Mouse (Mus musculus) lung, embryonic 15.5 days (tissue): ENCODE results near the gene Pitpnc1. TPM values are rescaled to one million over a fixed set of nuclear protein-coding genes. Genes with fewer than 3 reads are reported as not detected.
A peak's percentile ranks its signal among the peaks of the same experiment; 100 is the strongest.

Experiments
- ATAC-seq: fragments of 200-750 bp; cut with Nextera tagmentation; 2 replicates; pipeline ENCODE4 v1.8.0; 2017; ENCODE audit warnings: moderate number of reproducible peaks, borderline replicate concordance; ENCODE audit not compliant: low FRiP score, low TSS enrichment; ENCODE audit errors: extremely low read depth
- H3K27ac ChIP-seq: fragments of 300-500 bp; sonication (generic); 2 replicates; pipeline ENCODE4 v1.5.1; 2015; ENCODE audit warnings: moderate library complexity, mild to moderate bottlenecking, inconsistent platforms
- H3K27me3 ChIP-seq: fragments of 300-500 bp; sonication (generic); 2 replicates; pipeline ENCODE4 v1.6.1; 2015; ENCODE audit warnings: inconsistent platforms
- H3K36me3 ChIP-seq: fragments of 300-500 bp; sonication (generic); 2 replicates; pipeline ENCODE4 v1.6.1; 2015; ENCODE audit warnings: inconsistent platforms
- H3K4me1 ChIP-seq: fragments of 300-500 bp; sonication (generic); 2 replicates; pipeline ENCODE4 v1.6.1; 2015; ENCODE audit warnings: inconsistent platforms
- H3K4me2 ChIP-seq: fragments of 300-500 bp; sonication (generic); 2 replicates; pipeline ENCODE4 v1.6.1; 2015; ENCODE audit warnings: inconsistent platforms, mild to moderate bottlenecking, moderate library complexity
- H3K4me3 ChIP-seq: fragments of 300-500 bp; sonication (generic); 2 replicates; pipeline ENCODE4 v1.5.1; 2015; ENCODE audit warnings: mild to moderate bottlenecking, inconsistent platforms
- H3K9ac ChIP-seq: fragments of 300-500 bp; sonication (generic); 2 replicates; pipeline ENCODE4 v1.6.1; 2015; ENCODE audit warnings: inconsistent platforms
- H3K9me3 ChIP-seq: fragments of 300-500 bp; sonication (generic); 2 replicates; pipeline ENCODE4 v1.6.1; 2016; ENCODE audit warnings: inconsistent platforms
- WGBS: fragments of 180-500 bp; shearing (Covaris S2); methylation state at CpG from one replicate; pipeline ENCODE4 v1.1.7; 2015; 5-methylcytosine and 5-hydroxymethylcytosine counted together
- polyA plus RNA-seq: library from polyadenylated mRNA; unstranded; fragments of >200 nt; fragmentation: Nextera tagmentation; extraction: Ambion mirVana; gene quantifications from 2 replicates; pipeline ENCODE4 v1.2.1, GENCODE M21; 2015

Pitpnc1 gene
- polyA plus RNA-seq, 1 experiment from 2014 or later: 16.7 TPM

- Histone ChIP-seq H3K27me3 (no peaks in the 10 kb centered on the region), H3K36me3 (no peaks in the 10 kb centered on the region), H3K4me2 (no peak overlapping the region), H3K9ac (no peak overlapping the region), H3K27ac (no peak overlapping the region), H3K4me1 (no peaks in the 10 kb centered on the region), H3K9me3 (no peaks in the 10 kb centered on the region), H3K4me3 (no peak overlapping the region)
- no peak for ATAC-seq
Observed at GRCm38 (mm10) chr11:107300235-107300634, 170.3 kb downstream of the Pitpnc1 start.

- H3K36me3 ChIP-seq: no peaks in the 10 kb centered on the region
- no peak overlapping the region for H3K27ac ChIP-seq
- no peaks in the 10 kb centered on the region for H3K4me1 ChIP-seq
- 77% methylated on average over 9 of the region's 9 CpGs for WGBS
- no peaks in the 10 kb centered on the region for H3K27me3 ChIP-seq
- H3K4me3 ChIP-seq: no peak overlapping the region
- ATAC-seq: no peak
- no peak overlapping the region for H3K9ac ChIP-seq
- H3K4me2 ChIP-seq: no peak overlapping the region
- no peaks in the 10 kb centered on the region for H3K9me3 ChIP-seq
Observed at GRCm38 (mm10) chr11:107299511-107300120, 170.9 kb downstream of the Pitpnc1 start.

GRCm38 (mm10) chr11:107296176-107296575 lies 174.3 kb downstream of the Pitpnc1 start:
- no peaks in the 10 kb centered on the region for H3K9me3 ChIP-seq
- no peak for ATAC-seq
- no peak overlapping the region for H3K9ac ChIP-seq
- H3K36me3 ChIP-seq: no peaks in the 10 kb centered on the region
- no peak overlapping the region for H3K4me3 ChIP-seq
- H3K27me3 ChIP-seq: no peaks in the 10 kb centered on the region
- H3K4me2 ChIP-seq: no peak overlapping the region
- WGBS: 88% methylated on average over 4 of the region's 4 CpGs
- H3K27ac ChIP-seq: no peak overlapping the region
- no peaks in the 10 kb centered on the region for H3K4me1 ChIP-seq

- ATAC-seq: no peak
- Histone ChIP-seq H3K27ac (no peak overlapping the region), H3K9me3 (no peaks in the 10 kb centered on the region), H3K9ac (no peak overlapping the region), H3K4me1 (no peaks in the 10 kb centered on the region), H3K4me2 (no peak overlapping the region), H3K4me3 (no peak overlapping the region), H3K36me3 (0 out of 2 replicates have a peak, but pooled peaks cover 3% of the 10 kb centered on the region), H3K27me3 (no peaks in the 10 kb centered on the region)
- WGBS: 72% methylated on average over 13 of the region's 13 CpGs
Observed at GRCm38 (mm10) chr11:107292036-107292435, 178.5 kb downstream of the Pitpnc1 start.

- H3K4me3 ChIP-seq: no peak overlapping the region
- no peak for ATAC-seq
Observed at GRCm38 (mm10) chr11:107288186-107288563, 182.3 kb downstream of the Pitpnc1 start.

GRCm38 (mm10) chr11:107287215-107288185 lies 183.0 kb downstream of the Pitpnc1 start:
- no peak for ATAC-seq
- Histone ChIP-seq H3K4me2 (no peak overlapping the region), H3K9ac (no peak overlapping the region), H3K36me3 (0 out of 2 replicates have a peak, but pooled peaks cover 3% of the 10 kb centered on the region), H3K9me3 (no peaks in the 10 kb centered on the region), H3K4me1 (no peaks in the 10 kb centered on the region), H3K27ac (no peak overlapping the region), H3K4me3 (no peak overlapping the region), H3K27me3 (no peaks in the 10 kb centered on the region)
- 80% methylated on average over 11 of the region's 11 CpGs for WGBS

More at GRCm38 (mm10) chr11:107288186-107288563, 182.3 kb downstream of the Pitpnc1 start:
- no peaks in the 10 kb centered on the region for H3K27me3 ChIP-seq
- no peak overlapping the region for H3K27ac ChIP-seq
- no peak overlapping the region for H3K4me2 ChIP-seq
- 93% methylated on average over 2 of the region's 2 CpGs for WGBS
- H3K4me1 ChIP-seq: no peaks in the 10 kb centered on the region
- H3K36me3 ChIP-seq: 0 out of 2 replicates have a peak, but pooled peaks cover 3% of the 10 kb centered on the region
- H3K9me3 ChIP-seq: no peaks in the 10 kb centered on the region
- no peak overlapping the region for H3K9ac ChIP-seq

GRCm38 (mm10) chr11:107285731-107286130 lies 184.8 kb downstream of the Pitpnc1 start:
- Histone ChIP-seq H3K27ac (no peak overlapping the region), H3K4me1 (no peaks in the 10 kb centered on the region), H3K9me3 (no peaks in the 10 kb centered on the region), H3K9ac (no peak overlapping the region), H3K36me3 (0 out of 2 replicates have a peak, but pooled peaks cover 3% of the 10 kb centered on the region), H3K4me2 (no peak overlapping the region), H3K4me3 (no peak overlapping the region), H3K27me3 (no peaks in the 10 kb centered on the region)
- 35% methylated on average over 7 of the region's 7 CpGs for WGBS
- ATAC-seq: no peak

GRCm38 (mm10) chr11:107283632-107284031 lies 186.9 kb downstream of the Pitpnc1 start:
- Histone ChIP-seq H3K36me3 (no peaks in the 10 kb centered on the region), H3K4me1 (no peaks in the 10 kb centered on the region)
- no peak for ATAC-seq

GRCm38 (mm10) chr11:107282481-107282880 lies 188.0 kb downstream of the Pitpnc1 start:
- no peaks in the 10 kb centered on the region for H3K36me3 ChIP-seq
- no peaks in the 10 kb centered on the region for H3K27me3 ChIP-seq
- H3K4me3 ChIP-seq: no peak overlapping the region
- H3K9me3 ChIP-seq: no peaks in the 10 kb centered on the region
- no peak overlapping the region for H3K9ac ChIP-seq
- no peak for ATAC-seq
- H3K4me1 ChIP-seq: no peaks in the 10 kb centered on the region; the same call in 1 of the 2 replicates
- 86% methylated on average over 7 of the region's 7 CpGs for WGBS
- H3K4me2 ChIP-seq: no peak overlapping the region
- H3K27ac ChIP-seq: no peak overlapping the region

More at GRCm38 (mm10) chr11:107283632-107284031, 186.9 kb downstream of the Pitpnc1 start:
- Histone ChIP-seq H3K9ac (no peak overlapping the region), H3K4me3 (no peak overlapping the region), H3K4me2 (no peak overlapping the region), H3K9me3 (no peaks in the 10 kb centered on the region), H3K27ac (no peak overlapping the region), H3K27me3 (no peaks in the 10 kb centered on the region)
- 93% methylated on average over 3 of the region's 3 CpGs for WGBS

- Histone ChIP-seq H3K36me3 (no peaks in the 10 kb centered on the region), H3K4me1 (peaks cover 5% of the 10 kb centered on the region; the same call in 1 of the 2 replicates), H3K27me3 (no peaks in the 10 kb centered on the region), H3K9ac (no peak overlapping the region), H3K4me2 (no peak overlapping the region), H3K27ac (no peak overlapping the region), H3K9me3 (no peaks in the 10 kb centered on the region), H3K4me3 (no peak overlapping the region)
- WGBS: 22% methylated on average over 8 of the region's 8 CpGs
- ATAC-seq: no peak
Observed at GRCm38 (mm10) chr11:107279258-107279657, 191.2 kb downstream of the Pitpnc1 start.

GRCm38 (mm10) chr11:107276898-107277297 lies 193.6 kb downstream of the Pitpnc1 start:
- Histone ChIP-seq H3K27me3 (no peaks in the 10 kb centered on the region), H3K4me2 (no peak overlapping the region), H3K27ac (no peak overlapping the region), H3K4me1 (peaks cover 14% of the 10 kb centered on the region), H3K36me3 (no peaks in the 10 kb centered on the region), H3K4me3 (no peak overlapping the region), H3K9me3 (no peaks in the 10 kb centered on the region), H3K9ac (no peak overlapping the region)
- WGBS: 51% methylated on average over 7 of the region's 7 CpGs
- ATAC-seq: no peak

- no peak overlapping the region for H3K4me2 ChIP-seq
- peak; percentile 46; the same call in 1 of the 2 replicates for ATAC-seq
- no peak overlapping the region for H3K9ac ChIP-seq
- H3K27ac ChIP-seq: no peak overlapping the region
- H3K36me3 ChIP-seq: no peaks in the 10 kb centered on the region
- 51% methylated on average over 3 of the region's 3 CpGs for WGBS
- peaks cover 14% of the 10 kb centered on the region for H3K4me1 ChIP-seq
- H3K9me3 ChIP-seq: no peaks in the 10 kb centered on the region
- H3K27me3 ChIP-seq: no peaks in the 10 kb centered on the region
- H3K4me3 ChIP-seq: no peak overlapping the region
Observed at GRCm38 (mm10) chr11:107276337-107276736, 194.2 kb downstream of the Pitpnc1 start.
